Mouse (Mus musculus): ENCODE results near the gene Zfp112. TPM values are rescaled to one million over a fixed set of nuclear protein-coding genes. Genes with fewer than 3 reads are reported as not detected.
A peak's percentile ranks its signal among the peaks of the same experiment; 100 is the strongest.

Gene Zfp112
- polyA plus RNA-seq, 1 experiment from 2014 or later, result 9.3 TPM

- no peak overlapping the region for H3K27ac ChIP-seq
- H3K4me3 ChIP-seq, result no peak overlapping the region
- no peak for ATAC-seq (ENCODE audit: low FRiP score)
- no peaks in the 10 kb centered on the region for H3K27me3 ChIP-seq
- H3K4me1 ChIP-seq, result peaks cover 4% of the 10 kb centered on the region
- H3K36me3 ChIP-seq, result no peaks in the 10 kb centered on the region
- no peak overlapping the region for H3K9ac ChIP-seq
- no peak overlapping the region for H3K4me2 ChIP-seq (replicated peaks)
- 79% methylated on average over 4 of the region's 4 CpGs for WGBS
- H3K9me3 ChIP-seq (replicated peaks), result no peaks in the 10 kb centered on the region
These were observed 4.5 kb downstream of the Zfp112 start for GRCm38 (mm10) chr7:24116655-24117054.

GRCm38 (mm10) chr7:24133425-24133995 is 21.4 kb downstream of the Zfp112 start:
- Histone ChIP-seq H3K27ac (no peak overlapping the region), H3K4me3 (peak overlapping the region; percentile 71), H3K36me3 (peaks cover 26% of the 10 kb centered on the region), H3K9me3 (replicated peaks) (no peaks in the 10 kb centered on the region), H3K27me3 (no peaks in the 10 kb centered on the region), H3K4me2 (replicated peaks) (peak overlapping the region; percentile 71), H3K4me1 (peaks cover 11% of the 10 kb centered on the region), H3K9ac (peak overlapping the region; percentile 47)
- 18% methylated on average over 6 of the region's 6 CpGs for WGBS
- peak; percentile 46 for ATAC-seq (ENCODE audit: low FRiP score)

GRCm38 (mm10) chr7:24133996-24134828 is 22.1 kb downstream of the Zfp112 start, which contains the start of gene Zfp235:
TSS of gene Zfp235 (plus strand) at chr7:24134169.
- H3K4me3 ChIP-seq, result peak within 1 kb of the TSS; percentile 71
- peak within 1 kb of the TSS; percentile 75 for H3K9ac ChIP-seq
- no peaks in the 10 kb centered on the region for H3K9me3 ChIP-seq (replicated peaks)
- peaks cover 33% of the 10 kb centered on the region for H3K36me3 ChIP-seq
- H3K4me2 ChIP-seq (replicated peaks), result peak within 1 kb of the TSS; percentile 71
- 3% methylated on average over 32 of the region's 32 CpGs for WGBS
- H3K4me1 ChIP-seq, result peaks cover 11% of the 10 kb centered on the region
- ATAC-seq (ENCODE audit: low FRiP score), result peak; percentile 94
- no peak within 1 kb of the TSS for H3K27ac ChIP-seq
- no peaks in the 10 kb centered on the region for H3K27me3 ChIP-seq

GRCm38 (mm10) chr7:24142566-24142965 is 30.5 kb downstream of the Zfp112 start:
- WGBS, result 88% methylated on average over 6 of the region's 6 CpGs
- no peak overlapping the region for H3K4me3 ChIP-seq

GRCm38 (mm10) chr7:24153272-24153671 is 41.2 kb downstream of the Zfp112 start:
- no peak overlapping the region for H3K27ac ChIP-seq
- no peaks in the 10 kb centered on the region for H3K4me1 ChIP-seq
- no peak overlapping the region for H3K4me3 ChIP-seq
- no peak for ATAC-seq (ENCODE audit: low FRiP score)
- no peak overlapping the region for H3K4me2 ChIP-seq (replicated peaks)
- no peak overlapping the region for H3K9ac ChIP-seq
- WGBS, result 0% methylated on average over 1 of the region's 1 CpGs
- no peaks in the 10 kb centered on the region for H3K9me3 ChIP-seq (replicated peaks)
- no peaks in the 10 kb centered on the region for H3K27me3 ChIP-seq
- no peaks in the 10 kb centered on the region for H3K36me3 ChIP-seq

More at GRCm38 (mm10) chr7:24142566-24142965, 30.5 kb downstream of the Zfp112 start:
- ATAC-seq (ENCODE audit: low FRiP score), result no peak
- no peak overlapping the region for H3K27ac ChIP-seq
- H3K9ac ChIP-seq, result no peak overlapping the region
- peaks cover 6% of the 10 kb centered on the region for H3K9me3 ChIP-seq (replicated peaks)
- no peak overlapping the region for H3K4me2 ChIP-seq (replicated peaks)
- no peaks in the 10 kb centered on the region for H3K4me1 ChIP-seq
- H3K27me3 ChIP-seq, result no peaks in the 10 kb centered on the region
- peaks cover 51% of the 10 kb centered on the region for H3K36me3 ChIP-seq

GRCm38 (mm10) chr7:24172191-24172590 is 60.1 kb downstream of the Zfp112 start:
- H3K9ac ChIP-seq, result no peak overlapping the region
- no peak overlapping the region for H3K4me3 ChIP-seq
- H3K4me2 ChIP-seq (replicated peaks), result no peak overlapping the region
- H3K4me1 ChIP-seq, result no peaks in the 10 kb centered on the region
- H3K36me3 ChIP-seq, result no peaks in the 10 kb centered on the region
- ATAC-seq (ENCODE audit: low FRiP score), result no peak
- no peak overlapping the region for H3K27ac ChIP-seq
- WGBS, result 57% methylated on average over 4 of the region's 4 CpGs
- no peaks in the 10 kb centered on the region for H3K9me3 ChIP-seq (replicated peaks)
- no peaks in the 10 kb centered on the region for H3K27me3 ChIP-seq

- whole genome bisulfite sequencing, result 17% methylated on average over 23 of the region's 23 CpGs
- H3K36me3 ChIP-seq, result no peaks in the 10 kb centered on the region
- H3K4me1 ChIP-seq, result no peaks in the 10 kb centered on the region
- peak within 1 kb of the TSS; percentile 1; the same call in 1 of the 2 replicates for H3K27ac ChIP-seq
- H3K9me3 ChIP-seq (replicated peaks), result no peaks in the 10 kb centered on the region; the same call in 1 of the 2 replicates
- peak within 1 kb of the TSS; percentile 49 for H3K4me2 ChIP-seq (replicated peaks)
- no peaks in the 10 kb centered on the region for H3K27me3 ChIP-seq
- peak; percentile 84 for ATAC-seq (ENCODE audit: low FRiP score)
- H3K4me3 ChIP-seq, result peak within 1 kb of the TSS; percentile 44
- peak within 1 kb of the TSS; percentile 54 for H3K9ac ChIP-seq
These were observed 62.7 kb downstream of the Zfp112 start, which contains the start of gene Zfp114 for GRCm38 (mm10) chr7:24174618-24175336. TSS of gene Zfp114 (plus strand) at chr7:24175060.

- no peaks in the 10 kb centered on the region for H3K4me1 ChIP-seq
- no peaks in the 10 kb centered on the region for H3K36me3 ChIP-seq
- 0 out of 2 replicates have a peak overlapping the region, but pooled peaks have one; percentile 1 for H3K27ac ChIP-seq
- no peaks in the 10 kb centered on the region; the same call in 1 of the 2 replicates for H3K9me3 ChIP-seq (replicated peaks)
- H3K27me3 ChIP-seq, result no peaks in the 10 kb centered on the region
- peak overlapping the region; percentile 54 for H3K9ac ChIP-seq
- no peak for ATAC-seq (ENCODE audit: low FRiP score)
- peak overlapping the region; percentile 44 for H3K4me3 ChIP-seq
- 57% methylated on average over 6 of the region's 6 CpGs for WGBS
- peak overlapping the region; percentile 49 for H3K4me2 ChIP-seq (replicated peaks)
These were observed 63.2 kb downstream of the Zfp112 start for GRCm38 (mm10) chr7:24175337-24175711.

Other genes starting within 250 kb of the Zfp112 start
- not detected in 2 replicates for gene Vmn1r177, start 245.9 kb upstream of the Zfp112 start, polyA plus RNA-seq (2016; fragmentation: Nextera tagmentation; extraction: Ambion mirVana)
- not detected in 2 replicates for gene Vmn1r178, start 220.3 kb upstream of the Zfp112 start, polyA plus RNA-seq (2016; fragmentation: Nextera tagmentation; extraction: Ambion mirVana)
- gene Vmn1r179, start 185.3 kb upstream of the Zfp112 start, polyA plus RNA-seq (2016; fragmentation: Nextera tagmentation; extraction: Ambion mirVana), result not detected in 2 replicates
- gene Vmn1r180, start 161.7 kb upstream of the Zfp112 start, polyA plus RNA-seq (2016; fragmentation: Nextera tagmentation; extraction: Ambion mirVana), result not detected in 2 replicates
- gene Vmn1r181, start 137.7 kb upstream of the Zfp112 start, polyA plus RNA-seq (2016; fragmentation: Nextera tagmentation; extraction: Ambion mirVana), result not detected in 2 replicates
- gene V1rd19, start 110.6 kb upstream of the Zfp112 start, polyA plus RNA-seq (2016; fragmentation: Nextera tagmentation; extraction: Ambion mirVana), result not detected in 2 replicates
- not detected in 2 replicates for gene Vmn1r183, start 59.1 kb upstream of the Zfp112 start, polyA plus RNA-seq (2016; fragmentation: Nextera tagmentation; extraction: Ambion mirVana)
- gene Zfp180, start 30.4 kb upstream of the Zfp112 start, polyA plus RNA-seq (2016; fragmentation: Nextera tagmentation; extraction: Ambion mirVana), result 32.4 and 32.5 TPM in 2 replicates
- gene Zfp235, start 21.9 kb downstream of the Zfp112 start, polyA plus RNA-seq (2016; fragmentation: Nextera tagmentation; extraction: Ambion mirVana), result 19.2 TPM in 2 replicates
- 4.8 and 5.2 TPM in 2 replicates for gene Zfp114, start 62.7 kb downstream of the Zfp112 start, polyA plus RNA-seq (2016; fragmentation: Nextera tagmentation; extraction: Ambion mirVana)
- gene Zfp111, start 99.1 kb downstream of the Zfp112 start, polyA plus RNA-seq (2016; fragmentation: Nextera tagmentation; extraction: Ambion mirVana), result 9.3 and 10.4 TPM in 2 replicates
- gene Zfp109, start 125.2 kb downstream of the Zfp112 start, polyA plus RNA-seq (2016; fragmentation: Nextera tagmentation; extraction: Ambion mirVana), result 4.9 and 5.5 TPM in 2 replicates
- gene Zfp108, start 142.5 kb downstream of the Zfp112 start, polyA plus RNA-seq (2016; fragmentation: Nextera tagmentation; extraction: Ambion mirVana), result 4.4 and 5.4 TPM in 2 replicates
- 7.3 and 8.7 TPM in 2 replicates for gene Zfp93, start 158.1 kb downstream of the Zfp112 start, polyA plus RNA-seq (2016; fragmentation: Nextera tagmentation; extraction: Ambion mirVana)
- gene Zfp61, start 188.9 kb downstream of the Zfp112 start, polyA plus RNA-seq (2016; fragmentation: Nextera tagmentation; extraction: Ambion mirVana), result 45.0 and 46.4 TPM in 2 replicates
- 15.6 and 18.2 TPM in 2 replicates for gene Zfp94, start 204.4 kb downstream of the Zfp112 start, polyA plus RNA-seq (2016; fragmentation: Nextera tagmentation; extraction: Ambion mirVana)
- not detected in 2 replicates for gene Tescl, start 221.6 kb downstream of the Zfp112 start, polyA plus RNA-seq (2016; fragmentation: Nextera tagmentation; extraction: Ambion mirVana)
- gene Lypd5, start 236.9 kb downstream of the Zfp112 start, polyA plus RNA-seq (2016; fragmentation: Nextera tagmentation; extraction: Ambion mirVana), result not detected in 2 replicates